Mouse (Mus musculus): ENCODE measurements around the gene Olfr718-ps1.

DNA sequence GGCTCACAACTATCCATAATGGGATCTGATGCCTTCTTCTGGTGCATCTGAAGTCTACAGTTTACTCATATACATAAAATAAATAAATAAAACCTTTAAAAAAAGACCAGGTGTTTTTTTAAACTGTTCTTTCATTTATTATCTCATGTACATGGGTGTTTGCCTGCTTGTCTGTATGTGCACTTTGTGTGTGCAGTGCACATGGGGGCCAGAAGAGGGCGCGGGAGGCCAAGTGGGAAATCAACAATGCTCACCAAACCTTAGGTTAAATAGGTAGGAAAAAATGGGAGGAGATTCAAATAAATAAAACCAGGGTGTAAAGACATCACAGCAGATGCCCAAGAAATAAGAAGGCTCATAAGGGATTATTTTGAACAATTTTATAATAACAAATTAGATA is 2.7 kb upstream of the Olfr718-ps1 start:
- TF ChIP-seq CTCF (conservative IDR thresholded peaks at IDR 0.05; ENCODE audit: insufficient read depth, insufficient read length, low read depth, low read length) (no peak), POLR2A (IDR thresholded peaks at IDR 0.05; ENCODE audit: low read depth, low read length) (no peak)

All from kidney, adult 2 months (tissue).